Mouse (Mus musculus) thymus, postnatal 0 days (tissue): ENCODE data around the gene Uckl1. TPM values are rescaled to one million over a fixed set of nuclear protein-coding genes. Genes with fewer than 3 reads are reported as not detected.

Source experiments
- DNase-seq: peaks from one replicate; pipeline ENCODE4 v3.0.0-alpha.2; 2015; ENCODE audit warnings: low spot score
- polyA plus RNA-seq: library from polyadenylated mRNA; unstranded; fragments of >200 nt; fragmentation: Nextera tagmentation; extraction: Ambion mirVana; gene quantifications from 2 replicates; pipeline ENCODE4 v1.2.1, GENCODE M21; 2015

The Uckl1 gene
- polyA plus RNA-seq, 1 experiment from 2014 or later: 50.0 TPM

DNA sequence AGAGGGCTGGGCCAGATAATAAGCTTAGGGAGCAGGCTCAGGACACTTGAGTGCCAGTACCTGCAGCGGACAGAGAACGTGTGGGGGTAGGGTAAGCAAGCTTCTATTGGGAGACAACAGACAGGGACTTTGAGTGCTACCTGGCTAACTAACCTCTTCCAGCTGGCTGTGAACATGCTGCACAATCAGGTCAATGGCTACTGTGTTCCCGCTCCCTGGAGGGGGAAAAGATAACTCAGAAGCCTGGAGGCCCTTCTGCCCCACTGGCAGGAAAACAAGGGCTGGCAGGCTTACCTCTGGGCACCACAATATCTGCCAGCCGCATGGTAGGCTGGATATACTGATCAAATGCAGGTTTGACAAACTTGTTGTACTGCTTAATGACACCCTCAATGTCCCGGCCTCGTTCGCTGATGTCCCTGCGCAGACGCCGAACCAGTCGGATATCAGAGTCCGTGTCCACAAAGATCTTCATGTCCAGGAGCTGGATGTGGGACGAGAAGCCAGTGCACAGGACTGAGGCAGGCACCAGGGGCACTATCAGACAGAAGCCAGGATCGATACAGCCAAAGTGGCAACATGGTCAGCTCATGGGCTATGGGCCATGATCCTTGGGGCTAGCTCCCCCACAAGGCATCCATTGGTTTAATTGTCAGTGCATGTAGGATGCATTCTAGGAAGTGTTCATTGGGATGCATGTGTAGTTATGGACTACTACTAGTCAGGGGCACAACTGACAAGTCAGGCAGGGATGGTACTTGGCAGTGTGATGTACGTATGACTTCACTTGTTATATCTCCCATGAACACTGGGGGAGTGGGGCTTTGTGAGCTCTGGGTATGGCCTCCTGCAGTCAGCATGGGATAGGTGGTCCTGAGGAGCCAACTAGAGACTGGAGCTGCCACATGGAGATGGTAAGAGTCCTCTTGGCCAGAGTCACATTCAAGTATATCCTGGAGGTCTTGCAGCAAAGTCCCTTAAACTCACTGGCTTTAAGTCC, 11.5 kb downstream of the Uckl1 start:
- no peak for DNase-seq

GRCm38 (mm10) chr2:181571941-181572670, 12.6 kb downstream of the Uckl1 start:
- DNase-seq: no peak

- no peak for DNase-seq
Measured at GRCm38 (mm10) chr2:181570921-181571595, 13.6 kb downstream of the Uckl1 start.

- DNase-seq: no peak
Measured at GRCm38 (mm10) chr2:181570375-181570774, 14.3 kb downstream of the Uckl1 start.

DNA sequence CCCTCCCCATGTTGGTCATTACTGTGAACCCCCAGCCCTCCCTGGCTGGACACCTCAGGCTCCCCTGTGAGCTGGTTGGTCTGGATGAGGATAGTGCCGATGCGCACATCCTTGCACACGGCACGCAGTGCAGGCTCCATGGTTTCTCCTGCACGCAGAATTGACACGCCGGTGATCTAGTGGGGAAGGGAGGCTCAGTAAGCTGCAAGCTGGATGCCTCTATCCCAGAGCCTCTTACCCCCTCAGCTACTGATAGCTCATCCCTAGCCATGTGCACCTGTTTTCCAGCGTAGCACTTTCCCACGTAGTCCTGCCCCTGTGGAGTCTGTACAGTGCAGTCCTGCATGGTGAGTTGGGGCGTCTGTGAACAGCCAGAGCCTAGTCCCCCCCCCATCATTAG, 14.8 kb downstream of the Uckl1 start:
- DNase-seq: no peak

DNA sequence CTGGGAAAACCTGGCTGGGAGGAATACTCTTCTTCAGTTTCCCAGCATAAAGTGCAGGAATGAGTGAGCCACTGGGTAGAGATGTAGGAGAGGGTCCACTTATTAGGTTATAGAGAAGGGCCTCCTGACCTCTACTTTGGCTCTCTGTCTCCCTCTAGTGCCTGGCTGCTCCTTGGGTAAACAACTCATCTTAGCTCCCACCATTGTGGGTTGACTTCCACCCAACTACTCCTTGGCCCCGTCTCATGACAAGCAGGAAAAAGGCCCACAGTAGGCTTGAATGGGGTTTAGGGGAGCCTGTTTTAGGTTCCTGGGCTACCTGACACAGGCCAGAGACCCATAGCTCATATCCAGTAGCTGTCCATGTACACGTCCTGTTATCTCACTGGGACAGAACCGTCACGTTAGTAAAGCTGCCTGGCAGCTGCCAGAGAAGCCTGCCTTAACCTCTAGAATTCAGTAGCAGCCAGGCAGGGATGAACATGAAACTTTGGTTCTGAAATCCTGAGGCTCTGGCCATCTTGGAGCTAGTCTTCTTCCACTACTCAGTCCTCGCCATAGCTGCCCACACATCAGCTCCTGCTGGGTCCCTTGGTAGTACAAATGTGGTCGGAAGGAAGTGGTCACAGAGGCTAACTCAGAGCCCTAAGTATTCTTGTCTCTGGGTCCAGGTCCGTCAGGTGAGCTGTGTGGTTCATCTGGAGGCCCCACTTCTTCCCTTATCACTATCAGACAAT, 16.3 kb downstream of the Uckl1 start:
- peak; percentile 50 for DNase-seq

- no peak for DNase-seq
Measured at GRCm38 (mm10) chr2:181567338-181567737, 17.4 kb downstream of the Uckl1 start.

- DNase-seq: no peak
Measured at GRCm38 (mm10) chr2:181553772-181554171, 30.9 kb downstream of the Uckl1 start.

DNA sequence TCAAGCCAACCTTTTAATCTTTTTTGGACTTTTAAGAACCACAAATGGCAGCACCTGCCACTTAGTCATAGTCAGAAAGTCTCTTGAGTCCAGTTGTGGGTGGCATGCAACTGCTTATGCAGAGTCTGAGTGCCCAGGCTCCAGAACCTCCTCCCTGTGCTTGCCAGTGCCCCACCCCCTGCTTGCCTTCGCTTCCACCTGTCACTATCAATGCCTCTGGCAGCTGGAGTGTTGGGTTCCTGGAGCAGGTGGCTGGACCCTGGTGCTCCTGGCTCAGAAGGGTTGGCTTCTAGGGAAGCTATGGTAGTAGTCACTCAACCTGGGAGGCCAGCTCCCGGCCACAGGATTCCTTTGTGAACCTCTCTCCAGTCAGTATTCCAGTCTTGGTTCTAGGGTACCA, 34.5 kb downstream of the Uckl1 start:
- DNase-seq: no peak

DNA sequence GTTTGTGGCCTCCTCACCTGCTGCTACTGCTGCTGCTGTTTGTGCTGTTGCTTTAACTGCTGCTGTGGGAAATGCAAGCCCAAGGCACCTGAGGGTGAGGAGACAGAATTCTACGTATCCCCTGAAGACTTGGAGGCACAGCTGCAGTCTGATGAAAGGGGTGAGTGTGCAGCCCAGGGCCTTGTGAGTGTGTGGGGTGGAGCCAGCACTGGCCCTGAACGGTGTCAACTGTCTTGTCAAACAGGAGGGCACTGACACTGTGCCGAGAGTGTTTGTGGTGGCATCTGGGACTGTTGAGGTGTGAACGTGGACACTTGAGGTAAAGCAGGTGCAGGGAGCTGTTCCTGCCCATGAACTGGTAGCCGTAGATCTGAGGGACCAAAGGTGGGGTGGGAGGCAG, 36.0 kb downstream of the Uckl1 start:
- DNase-seq: peak; percentile 23

- no peak for DNase-seq
Measured at GRCm38 (mm10) chr2:181548227-181548626, 36.5 kb downstream of the Uckl1 start.

DNA sequence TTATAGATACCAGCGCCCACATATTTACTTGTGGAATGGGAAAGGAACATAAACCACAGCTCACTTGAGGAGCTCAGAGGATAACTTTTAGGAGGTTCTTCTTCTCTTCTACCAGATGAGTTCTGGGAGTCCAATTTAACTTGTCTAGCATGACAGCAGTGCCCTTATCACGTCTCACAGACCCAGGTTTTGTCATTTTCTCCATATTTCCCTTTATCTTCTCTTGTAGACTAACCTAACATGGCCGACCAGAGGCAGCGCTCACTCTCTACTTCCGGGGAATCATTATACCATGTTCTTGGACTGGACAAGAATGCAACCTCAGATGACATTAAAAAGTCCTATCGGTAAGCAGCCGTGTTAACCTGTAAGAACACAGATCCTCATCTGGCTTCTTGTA, 38.5 kb downstream of the Uckl1 start:
- DNase-seq: no peak

- DNase-seq: no peak
Measured at GRCm38 (mm10) chr2:181541761-181542380, 42.8 kb downstream of the Uckl1 start.

DNA sequence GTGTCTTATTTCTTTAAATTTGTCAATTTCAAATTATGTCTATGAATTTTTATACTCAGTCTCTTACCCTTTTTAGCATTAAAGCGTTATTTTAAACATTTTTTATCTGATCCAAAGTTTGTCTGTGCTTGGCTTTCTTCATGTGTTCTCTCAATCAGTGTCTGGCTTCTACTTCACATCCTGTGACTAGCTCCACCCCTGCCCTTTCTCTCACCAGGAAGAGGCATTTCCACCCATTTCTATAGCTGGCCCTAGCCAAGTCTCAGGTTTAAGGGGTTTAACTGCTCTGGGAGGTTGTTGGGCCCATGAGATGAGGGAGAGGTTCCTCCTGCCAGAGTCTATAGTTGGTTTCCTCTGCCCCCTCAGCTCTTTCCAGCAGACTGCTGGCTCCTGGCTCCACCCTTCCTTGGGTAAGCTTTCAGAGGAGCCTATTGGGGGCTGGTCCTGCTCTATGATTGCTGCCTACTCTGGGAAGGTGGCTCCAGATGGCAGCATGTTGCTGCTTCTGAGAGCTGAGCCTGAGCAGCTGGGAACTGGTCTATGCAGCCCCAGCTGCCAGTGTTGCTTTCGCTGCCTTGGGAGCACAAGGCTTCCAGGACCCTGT, 47.1 kb downstream of the Uckl1 start:
- DNase-seq: peak; percentile 4

- no peak for DNase-seq
Measured at GRCm38 (mm10) chr2:181536410-181536809, 48.3 kb downstream of the Uckl1 start.

DNA sequence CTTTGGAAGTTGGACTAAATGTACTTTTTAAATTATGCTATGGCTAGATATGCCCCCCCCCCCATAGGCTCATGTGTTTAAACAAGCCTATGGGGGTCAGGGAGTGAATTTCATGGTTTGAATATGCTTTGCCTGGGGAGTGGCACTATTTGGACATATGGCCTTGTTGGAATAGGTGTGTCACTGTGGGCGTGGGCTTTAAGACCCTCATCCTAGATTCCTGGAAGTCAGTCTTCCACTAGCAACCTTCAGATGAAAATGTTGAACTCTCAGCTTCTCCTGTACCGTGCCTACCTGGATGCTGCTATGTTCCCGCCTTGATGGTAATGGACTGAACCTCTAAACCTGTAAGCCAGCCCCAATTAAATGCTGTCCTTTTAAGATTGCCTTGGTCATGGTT, 52.1 kb downstream of the Uckl1 start:
- DNase-seq: no peak

- DNase-seq: no peak
Measured at GRCm38 (mm10) chr2:181529076-181529475, 55.6 kb downstream of the Uckl1 start.

DNA sequence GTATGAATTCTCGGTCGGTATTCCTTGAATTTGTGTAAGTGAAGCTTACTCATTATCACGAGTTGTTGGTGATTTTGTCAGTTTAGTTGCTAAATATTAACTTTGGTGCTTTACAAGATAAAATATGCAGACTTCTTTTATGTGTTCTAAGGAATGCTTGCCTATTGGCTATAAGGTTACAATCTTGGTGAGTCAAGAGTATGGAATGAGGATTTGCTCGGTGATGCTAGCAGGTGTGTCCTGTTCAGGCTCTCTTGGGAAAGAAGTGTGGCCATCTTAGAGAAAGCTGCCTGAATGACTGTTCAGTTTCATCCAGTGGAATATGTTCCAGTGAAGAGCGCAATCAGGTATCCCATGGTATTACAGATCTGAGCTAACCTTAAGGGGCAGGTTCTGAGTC, 59.2 kb downstream of the Uckl1 start:
- DNase-seq: no peak

DNA sequence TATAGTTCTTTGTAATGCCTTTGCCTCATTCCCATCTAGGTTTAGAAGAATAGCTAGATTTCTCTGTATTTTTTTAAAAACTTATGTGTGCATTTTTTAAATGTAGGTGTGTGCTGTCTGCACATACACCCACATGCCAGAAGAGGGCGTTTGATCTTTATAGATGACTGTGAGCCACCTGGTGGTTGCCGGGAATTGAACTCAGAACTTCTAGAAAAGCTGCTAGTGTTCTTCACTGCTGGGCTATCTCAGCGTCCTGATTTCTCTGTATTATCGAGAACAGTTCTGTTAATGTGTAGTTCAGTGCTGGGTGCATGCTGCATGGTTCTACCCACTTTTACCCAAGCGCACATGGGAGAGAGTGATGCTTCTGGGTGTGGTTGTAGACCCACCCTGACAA, 61.9 kb downstream of the Uckl1 start:
- peak; percentile 62 for DNase-seq

- DNase-seq: no peak
Measured at GRCm38 (mm10) chr2:181521491-181521890, 63.2 kb downstream of the Uckl1 start.
